Mouse (Mus musculus): ENCODE measurements around the gene Zcchc17.

Gene Zcchc17

GRCm38 (mm10) chr4:130318122-130318521 is 41.6 kb downstream of the Zcchc17 start:
- no peak for DNase-seq (ENCODE audit: low read depth)

DNA sequence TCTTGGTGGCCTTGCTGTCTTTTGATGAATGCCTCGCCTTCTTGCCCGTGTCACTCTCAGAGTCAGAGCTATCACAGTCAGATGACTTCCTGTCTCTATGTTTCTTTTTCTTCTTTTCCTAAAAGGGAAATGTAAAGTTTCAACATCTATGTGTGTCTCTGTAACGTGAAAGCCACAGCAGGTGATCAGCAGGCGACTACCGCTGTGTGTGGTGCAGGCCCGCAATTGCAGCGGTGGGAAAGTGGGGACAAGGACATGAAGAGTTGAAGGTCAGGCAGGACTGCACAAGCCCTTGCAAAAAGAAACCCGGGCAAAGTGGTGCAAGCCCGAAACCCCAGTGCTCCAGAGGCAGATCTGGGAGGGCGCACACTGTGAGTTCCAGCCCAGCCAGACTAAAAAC is 43.1 kb downstream of the Zcchc17 start:
- DNase-seq (ENCODE audit: low read depth): no peak

GRCm38 (mm10) chr4:130315771-130316527 is 43.8 kb downstream of the Zcchc17 start:
- no peak for DNase-seq (ENCODE audit: low read depth)

- DNase-seq (ENCODE audit: low read depth): no peak
Observed at GRCm38 (mm10) chr4:130313552-130313951, 46.2 kb downstream of the Zcchc17 start.

DNA sequence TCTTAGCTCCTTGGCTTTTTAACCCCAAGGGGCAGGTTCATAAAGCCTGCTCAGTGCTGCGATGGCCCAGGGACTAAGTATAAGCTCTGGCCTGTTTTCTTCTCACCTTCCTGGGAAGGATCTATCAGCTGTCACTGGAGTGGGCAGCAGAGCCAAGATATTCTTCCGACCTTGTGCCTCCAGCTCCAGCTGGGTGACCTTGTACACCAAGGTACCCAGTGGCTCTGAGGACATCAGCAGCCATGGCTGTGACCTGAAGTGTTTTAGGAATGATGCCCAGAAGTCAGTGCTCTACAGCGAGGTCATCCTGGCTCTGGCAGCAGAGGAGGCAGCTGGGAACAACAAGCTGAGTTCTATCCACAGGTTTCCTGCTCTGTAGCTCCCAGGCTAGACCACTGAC is 47.2 kb downstream of the Zcchc17 start:
- DNase-seq (ENCODE audit: low read depth): no peak

DNA sequence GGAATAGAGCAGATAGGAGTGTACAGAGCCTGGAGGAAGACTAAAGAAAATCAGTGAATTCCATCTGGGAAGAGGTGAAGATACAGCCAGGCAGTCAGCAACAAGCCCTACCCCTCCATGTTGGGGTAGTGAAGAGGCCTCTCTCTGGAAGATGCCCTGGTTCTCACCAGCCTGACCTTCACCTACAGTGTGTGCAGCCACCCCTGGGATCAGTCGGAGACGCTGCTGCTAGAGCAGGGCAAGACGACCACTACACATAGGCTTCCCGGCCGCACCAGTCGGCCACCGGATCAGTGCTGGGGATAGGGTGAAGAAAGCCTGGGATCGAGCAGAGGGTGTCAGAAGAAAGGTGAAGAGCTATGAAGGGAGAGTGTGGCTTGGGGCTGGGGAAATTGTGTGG is 50.5 kb downstream of the Zcchc17 start:
- no peak for DNase-seq (ENCODE audit: low read depth)

DNA sequence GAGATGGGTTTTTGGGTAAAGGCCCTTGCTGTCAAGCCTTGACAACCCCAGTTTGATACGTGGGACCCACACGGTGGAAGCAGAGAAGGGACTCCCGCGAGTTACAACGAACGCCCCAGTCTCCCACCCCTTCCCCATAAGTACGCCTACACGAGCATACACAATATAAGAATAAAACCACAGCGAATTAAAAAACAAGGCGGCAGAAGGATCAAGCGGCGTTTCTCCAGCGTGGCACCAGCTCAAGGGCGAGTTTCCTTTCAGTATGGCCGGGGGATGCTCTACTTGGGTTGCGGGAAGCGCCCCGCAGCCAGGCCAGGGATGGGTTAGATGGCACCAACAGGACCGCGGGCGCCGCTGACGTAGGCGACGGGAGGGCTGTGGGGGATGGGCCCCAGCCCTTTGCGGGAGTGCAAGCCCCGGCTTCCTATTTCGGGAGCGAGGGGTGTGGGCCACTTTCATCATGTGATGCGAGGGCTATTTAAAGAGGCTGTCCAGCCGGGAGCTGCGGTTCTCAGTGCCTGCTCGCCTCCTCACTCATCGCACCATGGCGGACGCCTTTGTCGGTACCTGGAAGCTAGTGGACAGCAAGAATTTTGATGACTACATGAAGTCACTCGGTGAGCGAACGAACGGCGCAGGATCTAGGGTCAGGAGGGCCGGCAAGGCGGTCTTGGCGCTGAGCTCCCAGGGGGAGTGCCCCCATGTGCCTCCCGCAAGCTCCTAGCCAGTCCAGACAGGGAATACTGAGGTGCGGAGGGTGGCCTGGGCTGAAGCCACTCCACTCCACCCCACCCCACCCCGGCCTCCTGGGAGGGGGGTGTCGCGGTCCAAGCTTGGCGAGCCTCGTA is 51.3 kb downstream of the Zcchc17 start, which contains the start of the genes Fabp3 and Gm10570:
Gene Fabp3, plus strand, starts transcription at position 365 of the 851 bp plus-strand sequence.
Gene Gm10570, minus strand, starts transcription at position 444 of the 851 bp plus-strand sequence.
- DNase-seq (ENCODE audit: low read depth): no peak

DNA sequence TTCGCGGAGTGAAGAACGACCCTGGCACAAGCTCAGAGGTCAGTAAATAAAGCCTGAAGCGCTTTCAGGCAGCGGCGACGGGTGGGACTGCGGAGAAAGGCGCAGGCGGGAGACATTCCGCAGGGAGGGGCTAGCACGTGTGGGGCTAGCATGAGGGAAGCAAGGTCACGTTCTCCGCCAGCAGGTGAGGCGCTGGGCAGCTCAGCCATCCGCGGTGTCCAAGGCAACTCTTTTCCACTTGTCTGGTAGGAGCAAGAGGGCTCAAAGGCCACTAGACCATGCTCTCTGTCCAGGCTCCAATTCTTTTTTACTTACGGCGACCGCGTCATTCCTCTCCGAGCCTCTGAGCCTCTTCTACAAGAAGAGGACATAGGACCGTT is 51.9 kb downstream of the Zcchc17 start:
- no peak for DNase-seq (ENCODE audit: low read depth)

GRCm38 (mm10) chr4:130306796-130307630 is 52.7 kb downstream of the Zcchc17 start:
- no peak for DNase-seq (ENCODE audit: low read depth)

GRCm38 (mm10) chr4:130304746-130305145 is 55.0 kb downstream of the Zcchc17 start:
- DNase-seq (ENCODE audit: low read depth): no peak

- peak; percentile 48 for DNase-seq (ENCODE audit: low read depth)
Observed at GRCm38 (mm10) chr4:130302285-130302870, 57.4 kb downstream of the Zcchc17 start.

DNA sequence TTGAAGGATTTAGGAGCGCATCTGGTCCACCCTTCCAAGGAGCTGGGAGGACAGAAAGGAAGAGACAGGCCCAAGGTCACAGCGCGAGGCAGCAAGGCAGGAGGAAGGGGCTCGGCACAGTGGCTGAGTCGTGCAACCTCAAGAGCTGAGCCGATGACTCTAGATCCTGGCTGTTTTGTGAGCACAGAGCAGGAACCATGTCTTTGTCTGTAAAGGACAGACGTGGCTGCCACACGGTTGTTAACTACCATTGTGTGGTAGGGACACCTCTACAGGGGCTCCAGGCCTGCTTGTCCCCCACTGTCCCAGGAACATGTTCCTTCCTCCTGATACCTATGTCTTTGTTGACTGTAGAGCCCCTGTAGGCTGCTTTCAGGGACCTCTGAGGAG is 60.1 kb downstream of the Zcchc17 start:
- DNase-seq (ENCODE audit: low read depth): no peak

GRCm38 (mm10) chr4:130298877-130299628 is 60.7 kb downstream of the Zcchc17 start:
- DNase-seq (ENCODE audit: low read depth): no peak

GRCm38 (mm10) chr4:130297123-130297529 is 62.6 kb downstream of the Zcchc17 start:
- DNase-seq (ENCODE audit: low read depth): peak; percentile 92

DNA sequence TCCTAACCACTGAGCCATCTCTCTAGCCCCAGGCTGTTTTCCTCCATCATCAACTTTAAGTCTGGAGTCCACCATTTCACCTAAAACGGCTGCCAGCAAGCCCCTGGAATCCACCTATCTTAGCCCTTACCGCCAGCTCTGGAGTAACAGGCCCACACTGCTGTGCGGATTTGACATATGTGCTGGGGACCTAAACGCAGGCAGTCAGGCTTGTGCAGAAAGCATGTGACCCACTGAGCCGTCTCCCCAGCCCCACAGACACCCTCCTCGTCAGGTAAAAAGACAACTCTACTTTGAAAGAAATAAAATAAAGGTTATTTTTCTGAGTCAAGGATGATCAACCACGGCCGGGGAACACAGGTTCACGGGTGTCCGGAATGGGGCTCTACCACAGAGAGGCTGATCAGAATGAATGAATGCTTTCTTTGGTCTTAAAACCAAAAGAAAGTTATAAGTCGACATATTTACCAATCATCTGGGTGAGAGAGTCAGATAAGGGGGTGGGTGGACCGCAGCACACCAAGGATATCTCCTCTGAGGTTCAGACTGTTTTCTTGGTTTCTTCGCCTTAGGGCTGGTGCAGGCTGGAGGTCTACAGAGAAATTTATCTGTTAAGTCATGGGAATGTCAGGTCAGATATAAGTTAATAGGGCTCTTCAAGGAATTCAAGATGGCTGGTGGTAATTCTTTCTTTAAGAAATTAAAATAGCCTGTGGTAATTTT is 63.3 kb downstream of the Zcchc17 start:
- DNase-seq (ENCODE audit: low read depth): peak; percentile 67

- DNase-seq (ENCODE audit: low read depth): peak; percentile 77
Observed at GRCm38 (mm10) chr4:130295047-130295745, 64.5 kb downstream of the Zcchc17 start.

DNA sequence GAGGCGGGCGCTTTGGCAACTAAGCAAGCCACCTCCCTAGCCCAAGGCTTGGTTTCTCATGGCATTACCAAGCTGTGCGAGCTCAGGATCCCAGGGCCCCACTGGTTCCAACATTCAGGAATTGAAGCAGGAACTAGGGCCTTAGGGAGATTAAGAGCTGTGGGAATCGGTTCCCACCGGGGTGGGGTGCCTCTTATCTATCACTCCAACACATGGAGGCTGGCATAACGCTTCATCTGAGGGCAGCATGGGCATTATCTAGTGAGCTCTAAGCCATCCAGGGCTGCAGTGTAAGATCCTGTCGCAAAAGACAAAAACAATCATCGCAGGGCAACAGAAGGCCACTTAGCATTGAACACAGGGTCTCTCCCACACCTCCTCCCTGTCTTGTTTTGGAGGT is 65.2 kb downstream of the Zcchc17 start:
- DNase-seq (ENCODE audit: low read depth): peak; percentile 38

DNA sequence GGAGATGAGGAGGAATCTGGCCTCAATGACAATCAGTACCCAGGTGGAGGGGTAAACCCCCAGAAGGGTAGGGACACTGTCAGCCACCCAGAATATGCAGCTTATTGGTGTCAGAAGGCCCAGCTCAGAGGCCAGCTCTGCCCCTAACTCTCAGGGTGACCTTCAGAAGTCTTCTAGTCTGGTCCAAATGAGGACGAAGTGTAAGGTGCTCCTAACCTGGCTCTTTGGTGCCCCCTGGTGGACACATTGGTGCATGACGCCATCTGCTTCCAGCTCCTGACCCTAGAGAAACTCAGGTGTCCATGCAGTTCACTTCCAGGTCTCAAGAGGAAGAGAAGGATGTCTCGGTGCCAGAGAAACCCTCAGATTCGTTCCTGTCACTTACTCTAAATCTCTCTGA is 67.5 kb downstream of the Zcchc17 start:
- DNase-seq (ENCODE audit: low read depth): peak; percentile 84

GRCm38 (mm10) chr4:130289824-130290223 is 69.9 kb downstream of the Zcchc17 start:
- DNase-seq (ENCODE audit: low read depth): no peak

DNA sequence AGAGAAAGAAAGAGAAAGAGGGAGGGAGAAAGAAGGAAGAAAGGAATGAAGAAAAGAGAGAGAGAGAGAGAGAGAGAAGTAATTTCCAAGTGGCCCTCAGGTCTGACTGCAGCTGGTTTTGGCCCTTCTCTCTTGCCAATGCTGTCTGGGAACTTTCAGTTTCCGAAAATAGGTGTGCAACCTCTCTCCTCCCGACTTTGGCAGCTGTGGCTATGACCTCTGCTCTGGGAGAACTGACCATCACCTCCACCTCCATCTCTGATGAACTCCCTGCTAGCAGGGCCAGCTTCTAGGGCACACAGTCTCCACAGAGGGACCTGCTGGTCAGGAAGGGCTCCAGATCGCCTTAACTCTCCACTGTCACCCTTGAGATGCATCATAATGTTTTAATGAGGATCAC is 73.2 kb downstream of the Zcchc17 start:
- DNase-seq (ENCODE audit: low read depth): no peak
